Mouse (Mus musculus): ENCODE results near the gene Setdb2.
A peak's percentile ranks its signal among the peaks of the same experiment; 100 is the strongest.
"Not testable (repeated sequence)": the region's sequence is repeated elsewhere in the genome, so short reads cannot be mapped to it uniquely, and the experiment has no call there.

The Setdb2 gene

GRCm38 (mm10) chr14:59440558-59441471 lies at the start of gene Setdb2, which contains the start of gene Cab39l:
TSS of gene Setdb2 (minus strand) at chr14:59440884.
TSS of gene Cab39l (plus strand) at chr14:59440972.
- DNase-seq (ENCODE audit: extremely low spot score), result peak; percentile 94

- no peak for DNase-seq (ENCODE audit: extremely low spot score)
Measured at GRCm38 (mm10) chr14:59485247-59485810, 44.6 kb upstream of the Setdb2 start.

GRCm38 (mm10) chr14:59478699-59479098 lies 38.0 kb upstream of the Setdb2 start:
- no peak for DNase-seq (ENCODE audit: extremely low spot score)

- no peak for DNase-seq (ENCODE audit: extremely low spot score)
Measured at GRCm38 (mm10) chr14:59470781-59471180, 30.1 kb upstream of the Setdb2 start.

- peak; percentile 5 for DNase-seq (ENCODE audit: extremely low spot score)
Measured at GRCm38 (mm10) chr14:59467798-59468197, 27.1 kb upstream of the Setdb2 start.

GRCm38 (mm10) chr14:59466503-59466902 lies 25.8 kb upstream of the Setdb2 start:
- no peak for DNase-seq (ENCODE audit: extremely low spot score)

- DNase-seq (ENCODE audit: extremely low spot score), result no peak
Measured at GRCm38 (mm10) chr14:59447981-59448380, 7.3 kb upstream of the Setdb2 start.

GRCm38 (mm10) chr14:59445421-59445820 lies 4.7 kb upstream of the Setdb2 start:
- DNase-seq (ENCODE audit: extremely low spot score), result no peak

GRCm38 (mm10) chr14:59441472-59441805 lies 755 bp upstream of the Setdb2 start:
- DNase-seq (ENCODE audit: extremely low spot score), result no peak

- DNase-seq (ENCODE audit: extremely low spot score), result no peak
Measured at GRCm38 (mm10) chr14:59440039-59440438, 645 bp downstream of the Setdb2 start.

GRCm38 (mm10) chr14:59438505-59438904 lies 2.2 kb downstream of the Setdb2 start:
- no peak for DNase-seq (ENCODE audit: extremely low spot score)

- no peak for DNase-seq (ENCODE audit: extremely low spot score)
Measured at GRCm38 (mm10) chr14:59437398-59437797, 3.3 kb downstream of the Setdb2 start.

GRCm38 (mm10) chr14:59435206-59435605 lies 5.5 kb downstream of the Setdb2 start:
- no peak for DNase-seq (ENCODE audit: extremely low spot score)

GRCm38 (mm10) chr14:59433902-59434301 lies 6.8 kb downstream of the Setdb2 start:
- DNase-seq (ENCODE audit: extremely low spot score), result no peak

- no peak for DNase-seq (ENCODE audit: extremely low spot score)
Measured at GRCm38 (mm10) chr14:59430556-59430955, 10.1 kb downstream of the Setdb2 start.

GRCm38 (mm10) chr14:59422912-59423663 lies 17.6 kb downstream of the Setdb2 start:
- no peak for DNase-seq (ENCODE audit: extremely low spot score)

GRCm38 (mm10) chr14:59418171-59418570 lies 22.5 kb downstream of the Setdb2 start:
- no peak for DNase-seq (ENCODE audit: extremely low spot score)

GRCm38 (mm10) chr14:59414979-59415378 lies 25.7 kb downstream of the Setdb2 start:
- not testable (repeated sequence) for DNase-seq (ENCODE audit: extremely low spot score)

- DNase-seq (ENCODE audit: extremely low spot score), result no peak
Measured at GRCm38 (mm10) chr14:59396999-59397398, 43.7 kb downstream of the Setdb2 start.

GRCm38 (mm10) chr14:59395281-59395680 lies 45.4 kb downstream of the Setdb2 start, which contains the start of gene Phf11c:
TSS of gene Phf11c (minus strand) at chr14:59395381.
- no peak for DNase-seq (ENCODE audit: extremely low spot score)

- DNase-seq (ENCODE audit: extremely low spot score), result not testable (repeated sequence)
Measured at GRCm38 (mm10) chr14:59390181-59390580, 50.5 kb downstream of the Setdb2 start.

GRCm38 (mm10) chr14:59389532-59389931 lies 51.2 kb downstream of the Setdb2 start:
- DNase-seq (ENCODE audit: extremely low spot score), result no peak
